Mouse (Mus musculus): ENCODE data around the gene Rint1.

Rint1 gene

DNA sequence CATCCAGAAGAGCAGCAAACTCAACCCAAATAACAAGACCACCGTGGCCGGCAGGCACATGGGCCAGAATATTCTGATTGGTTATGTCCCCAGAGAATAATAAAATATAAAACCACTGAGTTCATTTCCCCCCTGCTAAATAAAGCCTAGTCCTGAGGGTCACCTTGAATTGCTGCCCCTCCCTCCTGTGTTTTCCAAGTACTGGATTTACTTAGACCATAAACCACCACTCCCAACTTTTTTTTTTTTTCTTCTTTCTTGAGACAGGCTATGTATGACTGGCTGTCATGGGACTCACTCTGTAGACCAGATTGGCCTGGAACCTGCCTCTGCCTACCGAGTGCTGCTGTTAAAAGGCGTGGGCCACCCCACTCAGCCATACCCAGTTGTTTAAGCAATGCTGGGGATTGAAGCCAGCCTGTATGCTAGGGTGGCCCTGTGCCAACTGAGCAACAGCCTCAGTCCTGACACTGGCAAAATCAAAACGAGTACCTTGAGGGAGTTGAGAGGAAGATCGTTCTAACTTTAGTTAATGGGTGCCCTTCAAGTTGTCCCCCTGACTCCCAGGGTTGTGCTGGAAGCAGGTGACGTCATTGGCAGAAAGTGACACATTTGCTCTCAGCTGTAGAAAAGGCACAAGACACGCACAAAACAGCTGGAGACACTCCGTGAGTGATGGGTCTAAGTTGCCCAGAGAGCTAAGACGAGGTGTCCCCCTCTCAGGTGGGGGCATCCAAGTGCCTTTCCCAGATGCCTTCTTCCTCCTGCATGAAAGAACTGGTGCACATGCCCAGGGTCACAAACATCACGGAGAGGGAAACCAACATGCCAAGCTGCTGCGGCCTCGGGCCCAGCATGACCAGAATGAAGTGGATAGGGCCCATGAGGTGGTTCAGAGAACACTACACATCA lies 76.8 kb downstream of the Rint1 start:
- DNase-seq (ENCODE audit: low read depth, low spot score): no peak

DNA sequence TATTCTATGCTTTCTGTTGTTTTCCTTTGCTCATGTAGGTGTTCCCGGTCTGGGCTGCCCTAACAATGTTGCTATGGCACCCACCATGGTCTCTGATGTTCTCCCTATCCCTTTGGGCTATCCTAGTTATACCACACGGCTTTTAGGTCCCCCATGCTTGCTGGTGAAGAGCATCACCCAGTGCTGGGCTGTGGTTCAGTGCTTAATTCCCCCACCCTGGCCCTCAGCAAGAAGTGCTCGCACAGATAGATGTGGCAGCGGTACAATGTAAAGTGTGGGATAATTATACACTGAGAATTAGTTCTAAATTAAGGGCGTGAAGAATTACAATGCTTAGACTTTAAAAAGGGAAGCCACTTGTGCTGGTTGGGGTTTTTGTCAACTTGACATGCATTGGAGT lies 78.4 kb downstream of the Rint1 start:
- DNase-seq (ENCODE audit: low read depth, low spot score): no peak
